Mouse (Mus musculus) urinary bladder, postnatal 10 days (tissue): Measurements from ENCODE around the gene Tacc2.
"Not testable (repeated sequence)": the region's sequence is repeated elsewhere in the genome, so short reads cannot be mapped to it uniquely, and the experiment has no call there.

Experiments
- DNase-seq: peaks from one replicate; pipeline ENCODE4 v3.0.0; 2022; ENCODE audit warnings: low spot score

Gene Tacc2

DNA sequence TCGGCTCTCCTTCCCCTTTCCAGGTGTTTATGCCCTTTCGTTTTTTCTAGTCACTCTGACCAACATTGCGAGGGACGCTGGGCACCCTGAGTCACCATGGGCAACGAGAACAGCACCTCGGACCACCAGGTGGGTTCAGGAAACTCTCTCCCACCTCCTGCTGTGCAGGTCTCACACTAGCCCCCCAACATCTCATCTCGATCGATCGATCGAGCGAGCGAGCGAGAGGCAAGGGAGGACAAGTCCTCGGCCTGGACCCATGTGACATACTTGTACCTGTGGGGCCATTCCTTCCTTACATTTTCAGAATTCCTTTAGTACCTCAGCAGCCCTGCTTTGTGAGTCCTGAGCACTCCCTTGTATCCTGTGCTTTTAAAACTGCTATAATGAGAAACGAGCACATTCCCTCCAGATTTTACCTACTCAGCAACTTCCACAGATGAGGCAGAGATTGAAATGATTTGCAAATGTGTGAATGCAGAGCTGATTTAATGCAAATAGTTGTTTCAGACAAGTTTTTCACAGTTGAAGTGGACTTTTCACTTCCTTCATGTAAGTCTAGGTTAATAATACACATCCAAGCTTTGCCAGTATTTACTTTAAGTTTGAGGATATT lies at the start of gene Tacc2:
Gene Tacc2 (plus strand): TSS at position 51 of the 616 bp plus-strand sequence.
- no peak for DNase-seq

- not testable (repeated sequence) for DNase-seq
These were observed 46.1 kb upstream of the Tacc2 start for GRCm38 (mm10) chr7:130531138-130531537.

GRCm38 (mm10) chr7:130533316-130534260 lies 43.6 kb upstream of the Tacc2 start:
- peak; percentile 61 for DNase-seq

DNA sequence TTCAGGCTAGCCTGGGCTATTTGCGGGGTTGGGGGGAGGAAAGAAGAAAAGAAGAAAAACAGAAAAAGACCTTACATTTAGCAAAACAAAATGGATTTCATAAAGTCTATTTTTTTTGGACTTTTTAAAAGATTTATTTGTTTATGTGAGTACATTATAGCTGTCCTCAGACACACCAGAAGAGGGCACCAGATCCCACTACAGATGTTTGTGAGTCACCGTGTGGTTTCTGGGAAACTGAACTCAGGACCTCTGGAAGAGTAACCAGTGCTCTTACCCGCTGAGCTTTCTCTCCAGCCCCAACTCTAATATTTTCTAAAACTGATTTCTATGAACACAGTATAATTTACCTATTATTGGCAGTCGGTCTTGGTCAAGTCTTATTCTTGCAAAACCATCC lies 42.1 kb upstream of the Tacc2 start:
- no peak for DNase-seq

DNA sequence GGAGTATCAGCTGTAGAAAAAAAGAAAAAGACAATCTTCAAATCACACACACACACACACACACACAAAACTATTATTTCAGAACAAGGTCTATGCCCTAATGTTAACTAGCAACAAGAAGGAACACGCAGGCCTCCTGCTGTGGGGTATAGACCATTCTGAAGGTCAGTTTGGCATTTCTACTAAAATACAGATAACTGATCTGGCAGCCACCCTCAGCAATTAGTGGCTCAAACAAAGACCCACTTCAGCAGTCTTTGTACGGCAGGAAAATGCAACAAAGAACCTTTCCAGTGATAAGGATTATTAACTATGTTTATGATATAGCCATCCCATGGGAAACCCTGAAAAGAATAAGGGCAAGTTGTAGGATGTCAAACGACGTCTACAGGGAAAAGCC lies 40.2 kb upstream of the Tacc2 start:
- DNase-seq: no peak

DNA sequence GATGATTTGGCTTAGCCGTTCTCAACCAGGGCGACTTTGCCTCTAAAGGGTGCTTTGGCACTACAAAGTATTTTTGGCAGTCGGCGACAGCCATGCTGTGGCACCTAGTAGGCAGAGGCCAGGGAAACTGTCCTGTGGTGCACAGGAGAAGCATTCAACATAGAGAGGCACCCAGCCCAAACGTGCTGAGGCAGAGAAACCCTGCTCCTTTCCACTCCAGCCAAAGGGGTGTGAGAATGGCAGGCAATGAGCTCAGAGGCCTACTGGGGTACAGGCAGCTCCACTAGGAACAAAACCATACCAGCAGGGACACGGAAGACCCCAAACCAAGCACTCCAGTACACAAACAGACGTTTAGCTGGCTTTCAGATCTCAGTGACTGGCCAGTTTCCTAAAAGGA lies 37.1 kb upstream of the Tacc2 start:
- DNase-seq: no peak

DNA sequence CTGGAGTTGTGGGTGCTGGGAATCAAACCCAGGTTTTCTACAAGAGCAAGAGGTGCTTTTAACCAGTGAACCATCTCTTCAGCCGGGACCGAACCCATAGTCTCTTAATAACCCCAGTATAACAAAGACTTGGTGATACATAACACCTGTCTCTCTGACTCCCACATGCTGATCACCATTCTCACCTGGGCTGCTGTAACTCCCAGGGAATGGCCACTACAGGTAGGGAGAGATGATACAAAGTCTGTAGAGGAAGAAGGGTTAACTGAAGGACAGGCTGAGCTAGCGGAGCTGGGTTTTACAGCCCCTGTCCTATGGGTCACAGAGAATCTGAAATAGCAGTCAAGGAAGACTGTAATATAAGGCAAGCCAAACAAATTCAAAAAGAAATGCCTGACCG lies 34.1 kb upstream of the Tacc2 start:
- DNase-seq: no peak

GRCm38 (mm10) chr7:130545401-130545800 lies 31.8 kb upstream of the Tacc2 start:
- no peak for DNase-seq

DNA sequence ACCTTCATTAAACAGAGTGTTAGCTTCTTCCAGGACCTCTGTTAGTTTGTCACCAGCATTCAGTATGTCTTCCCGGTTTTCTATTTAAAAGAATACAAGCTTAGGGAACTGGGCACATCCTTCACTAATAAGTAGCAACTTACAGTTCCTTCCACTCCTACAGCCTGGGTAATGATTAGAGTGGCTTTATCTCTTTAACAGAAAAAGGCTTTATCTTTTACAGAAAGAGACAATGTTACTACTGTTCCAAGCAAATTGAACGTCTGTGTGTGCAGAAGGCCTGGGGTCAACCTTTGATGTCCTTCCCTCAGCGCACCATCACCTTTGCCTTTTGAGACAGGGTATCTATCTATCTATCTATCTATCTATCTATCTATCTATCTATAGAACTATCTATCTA lies 31.3 kb upstream of the Tacc2 start:
- no peak for DNase-seq

DNA sequence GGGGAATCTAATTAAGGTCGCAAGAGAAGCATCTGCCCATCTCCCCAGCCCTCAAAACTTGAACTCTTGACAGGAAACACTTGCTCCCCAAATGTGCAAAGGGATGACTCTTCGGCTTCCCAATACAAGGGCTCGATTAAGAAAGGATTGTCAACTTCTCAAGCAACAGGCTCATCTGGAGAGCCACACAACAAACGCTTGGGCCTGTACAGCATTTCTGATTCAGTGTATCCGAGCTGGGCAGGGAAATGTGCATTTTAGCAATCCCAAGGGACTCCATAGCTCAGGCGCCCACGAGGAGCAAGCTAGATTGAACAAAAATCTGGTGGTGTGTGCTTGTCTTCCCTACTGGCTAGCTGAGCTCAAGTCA lies 30.8 kb upstream of the Tacc2 start:
- no peak for DNase-seq

DNA sequence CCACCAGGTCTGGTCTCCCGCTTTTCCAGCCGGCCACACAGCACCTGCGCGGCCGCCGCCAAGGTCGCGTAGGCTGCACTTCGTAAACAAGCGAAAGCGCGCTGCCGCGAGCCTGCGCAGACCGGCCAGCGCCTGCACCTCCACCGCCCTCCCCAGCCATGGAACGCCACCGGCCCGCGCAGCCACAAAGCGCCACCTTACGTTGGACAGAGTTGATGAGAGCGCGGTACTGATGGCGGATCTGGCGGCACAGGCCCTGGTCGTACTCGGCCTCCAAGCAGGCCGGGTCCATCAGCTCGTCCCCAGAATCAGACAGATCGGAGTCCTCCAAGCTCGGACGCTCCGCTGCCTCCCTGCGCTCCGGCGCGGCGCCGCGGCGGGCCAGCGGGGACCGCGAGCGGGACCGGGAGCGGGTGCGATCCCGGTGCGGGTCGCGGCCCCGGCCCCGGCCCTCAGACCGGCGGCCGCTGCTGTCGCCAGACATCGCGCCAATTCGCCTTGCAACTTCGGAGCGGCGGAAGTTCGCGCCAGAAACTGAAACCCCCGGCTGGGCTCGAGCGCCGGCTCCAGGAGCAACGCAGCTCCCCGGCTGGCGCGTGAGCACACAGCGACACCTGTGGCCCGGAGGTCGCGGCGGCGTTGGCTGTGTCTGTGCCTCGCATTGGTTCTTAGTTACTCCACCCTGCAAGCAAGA lies 30.3 kb upstream of the Tacc2 start:
- peak; percentile 63 for DNase-seq

DNA sequence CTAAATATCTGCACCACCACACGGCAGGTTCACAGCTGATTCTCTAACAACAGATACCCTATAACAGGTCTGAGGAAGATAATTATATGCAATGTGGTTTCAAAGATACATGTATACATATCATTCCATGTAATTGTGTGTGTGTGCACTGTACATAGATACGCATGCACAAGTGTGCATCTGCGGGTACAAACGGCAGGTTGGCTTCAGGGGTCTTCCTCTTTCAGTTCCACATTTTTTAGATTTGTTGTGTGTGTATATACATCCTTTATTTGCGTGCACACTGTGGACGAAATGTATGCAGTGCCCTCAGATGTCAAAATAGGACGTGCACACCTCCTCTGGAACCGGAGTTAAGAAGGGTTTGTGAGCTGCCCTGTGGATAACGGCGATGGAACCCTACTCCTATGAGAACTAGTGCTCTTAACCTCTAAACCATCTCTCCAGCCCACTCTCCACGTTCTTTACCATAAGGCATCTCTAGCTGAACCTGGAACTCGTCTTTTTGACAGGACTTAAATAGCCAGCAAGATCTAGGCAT lies 29.5 kb upstream of the Tacc2 start:
- no peak for DNase-seq

DNA sequence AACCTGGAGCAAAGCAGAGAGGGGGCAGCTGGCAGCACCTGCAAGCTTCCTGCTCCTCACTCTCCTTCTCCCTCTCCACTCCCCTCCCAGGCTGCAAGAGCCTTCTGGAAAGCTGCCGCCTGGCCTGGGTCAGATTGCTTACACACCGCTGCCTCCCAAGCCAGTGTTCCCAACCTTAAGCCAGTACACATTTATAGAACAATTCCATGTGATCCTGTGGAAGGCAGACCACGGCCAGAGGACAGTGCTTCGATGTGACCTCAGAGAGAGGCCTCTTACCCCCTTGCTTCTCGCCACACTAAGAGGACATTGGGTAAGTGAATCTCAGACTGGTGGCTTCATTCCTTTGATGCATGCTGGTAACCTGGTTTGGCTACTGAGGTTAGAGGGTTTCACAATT lies 24.5 kb upstream of the Tacc2 start:
- no peak for DNase-seq

DNA sequence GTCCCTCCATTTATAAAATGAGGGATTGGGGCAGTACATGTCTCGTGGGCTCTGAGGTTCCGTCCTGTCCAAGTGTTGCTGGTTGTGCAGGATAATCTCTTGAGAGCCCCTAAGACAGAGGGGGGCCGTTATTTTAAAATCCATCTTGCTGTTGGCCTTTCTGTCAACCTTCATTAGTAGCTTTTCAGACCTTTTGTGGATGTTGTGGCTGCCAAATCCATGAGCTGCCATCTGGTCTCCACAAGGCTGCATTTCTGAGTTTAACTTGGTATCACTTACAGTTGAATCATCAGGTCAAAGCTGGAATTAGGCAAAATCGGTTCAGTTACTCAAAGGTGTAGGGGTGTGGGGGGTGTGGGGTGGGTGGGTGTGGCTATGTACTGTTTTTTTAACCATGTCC lies 23.9 kb upstream of the Tacc2 start:
- no peak for DNase-seq

DNA sequence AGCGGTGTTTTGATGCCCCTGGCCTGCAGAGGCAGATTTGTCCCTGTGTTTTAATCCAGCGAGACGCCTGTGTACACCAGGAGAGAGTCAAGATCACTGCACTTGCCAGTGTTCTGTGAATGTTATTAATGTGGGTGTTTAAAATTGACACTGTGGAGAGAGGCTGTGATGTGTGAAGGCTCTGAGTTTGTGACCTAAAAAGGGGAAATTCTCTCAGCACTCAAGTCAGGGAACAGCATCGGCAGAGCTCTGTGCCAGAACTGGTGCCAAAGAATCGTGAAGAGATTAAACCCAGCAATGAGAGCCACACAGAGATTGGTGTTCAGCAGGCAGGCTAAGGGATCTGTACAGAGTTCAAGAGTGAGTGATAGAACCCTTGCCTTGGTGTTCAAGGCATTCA lies 21.6 kb upstream of the Tacc2 start:
- DNase-seq: no peak

- no peak for DNase-seq
These were observed 18.6 kb upstream of the Tacc2 start for GRCm38 (mm10) chr7:130558592-130558991.

DNA sequence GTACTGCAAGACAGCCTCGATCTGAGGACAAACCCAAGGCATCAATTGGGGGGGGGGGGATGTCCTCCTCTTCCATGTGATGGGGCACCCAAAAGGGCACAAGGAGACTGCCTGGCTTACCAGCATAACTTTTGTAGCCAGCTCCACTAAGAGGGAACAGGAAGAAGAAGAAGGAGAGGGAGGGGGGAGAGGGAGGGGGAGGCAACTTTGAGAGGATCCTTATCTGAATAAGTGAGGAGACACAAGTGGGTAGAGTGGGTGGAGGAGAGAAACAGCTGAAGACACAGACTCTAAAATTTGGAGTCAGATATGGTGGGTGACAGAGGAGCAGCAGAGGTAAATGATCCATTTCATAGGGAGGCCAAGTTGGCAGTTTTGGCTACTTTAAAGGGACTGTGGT lies 16.3 kb upstream of the Tacc2 start:
- no peak for DNase-seq

DNA sequence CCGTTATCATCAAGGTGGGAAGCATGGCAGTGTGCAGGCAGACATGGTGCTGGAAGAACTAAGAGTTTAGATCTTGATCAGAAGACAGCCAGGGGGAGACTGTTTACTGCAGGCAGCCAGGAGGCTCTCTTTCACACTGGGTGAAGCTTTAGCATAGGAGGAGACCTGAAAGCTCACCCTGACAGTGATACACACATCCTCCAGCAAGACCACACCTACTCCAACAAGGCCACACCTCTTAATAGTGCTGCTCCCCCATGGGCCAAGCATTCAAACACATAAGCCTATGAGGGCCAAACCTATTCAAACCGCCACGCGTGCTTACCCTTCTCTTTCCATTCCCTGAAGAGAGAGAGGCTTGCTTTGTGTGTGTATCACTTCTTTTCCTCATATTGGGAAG lies 14.0 kb upstream of the Tacc2 start:
- no peak for DNase-seq

DNA sequence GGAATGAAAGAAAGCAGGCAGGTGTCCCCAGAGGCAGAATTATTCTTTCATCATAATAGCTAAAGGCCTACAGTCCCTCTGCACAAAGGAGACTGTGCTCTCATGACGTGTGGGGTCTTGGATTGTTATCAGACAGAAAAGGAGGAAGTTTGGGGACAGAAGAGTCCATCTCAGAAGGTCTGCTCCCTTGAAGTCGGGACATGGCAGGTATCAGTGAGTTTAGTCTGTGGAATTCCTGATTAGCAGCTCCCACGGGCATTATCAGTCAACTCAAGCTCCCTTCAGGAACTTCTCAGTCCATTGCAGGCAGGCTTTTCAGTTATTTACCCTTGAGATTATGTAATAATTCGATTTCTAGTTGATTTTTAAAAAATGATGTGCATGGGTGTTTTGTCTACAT lies 13.4 kb upstream of the Tacc2 start:
- DNase-seq: no peak

GRCm38 (mm10) chr7:130564596-130564995 lies 12.6 kb upstream of the Tacc2 start:
- no peak for DNase-seq

GRCm38 (mm10) chr7:130568783-130569436 lies 8.3 kb upstream of the Tacc2 start:
- no peak for DNase-seq

DNA sequence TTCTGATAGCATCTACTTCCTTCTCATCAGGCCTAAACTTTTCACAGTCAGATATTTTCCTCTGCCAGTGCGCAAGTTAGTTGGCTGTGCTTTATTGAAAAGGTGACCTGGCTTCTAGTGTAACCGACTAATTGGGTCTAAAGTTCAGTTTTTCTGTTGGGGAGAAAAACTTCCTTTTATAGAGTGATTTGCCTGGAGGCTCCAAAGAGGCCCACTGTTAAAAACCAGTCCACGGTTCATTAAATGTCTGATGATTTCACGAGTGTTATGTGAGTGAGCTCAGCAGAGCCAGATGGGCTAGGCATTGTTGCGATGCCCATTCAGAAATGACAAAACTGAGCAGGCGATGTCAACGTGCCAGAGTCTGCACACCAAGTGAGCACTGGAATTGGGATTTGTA lies 6.8 kb upstream of the Tacc2 start:
- DNase-seq: no peak
